Mouse (Mus musculus) bone marrow macrophage, adult 2 months (primary cell): ENCODE results near the gene Bpifc.

Experiments used
- CTCF ChIP-seq: IDR thresholded peaks from 2 replicates; pipeline ENCODE4 v1.5.1; 2012; ENCODE audit warnings: low read depth, mild to moderate bottlenecking, low read length, moderate library complexity
- POLR2A ChIP-seq: IDR thresholded peaks from 2 replicates; pipeline ENCODE4 v1.6.1; 2012; ENCODE audit warnings: mild to moderate bottlenecking, low read depth, low read length, borderline replicate concordance

- no peak for TF ChIP-seq POLR2A
- TF ChIP-seq CTCF = no peak
Observed at GRCm38 (mm10) chr10:86032517-86032916, 20.8 kb upstream of the Bpifc start.
